Mouse (Mus musculus) limb, embryonic 14.5 days (tissue): Measurements from ENCODE around the gene Gzmb. TPM values are rescaled to one million over a fixed set of nuclear protein-coding genes. Genes with fewer than 3 reads are reported as not detected.

Source experiments
- ATAC-seq: fragments of 200-750 bp; cut with Nextera tagmentation; 2 replicates; pipeline ENCODE4 v1.8.0; 2017; ENCODE audit warnings: low read depth, moderate number of reproducible peaks, moderate TSS enrichment; ENCODE audit not compliant: low FRiP score
- DNase-seq: peaks from one replicate; pipeline ENCODE4 v3.0.0-alpha.2; 2015; ENCODE audit warnings: low spot score
- H3K27ac ChIP-seq: fragments of 300-500 bp; sonication (generic); replicated peaks from 2 replicates; pipeline ENCODE4 v1.5.1; 2014; ENCODE audit warnings: low read depth, mild to moderate bottlenecking, low read length, moderate library complexity, mixed read lengths
- H3K27me3 ChIP-seq: fragments of 300-500 bp; sonication (generic); 2 replicates; pipeline ENCODE4 v1.6.1; 2014; ENCODE audit warnings: low read length, mixed read lengths; ENCODE audit not compliant: control insufficient read depth, insufficient read depth
- H3K36me3 ChIP-seq: fragments of 300-500 bp; sonication (generic); 2 replicates; pipeline ENCODE4 v1.6.1; 2014; ENCODE audit warnings: mild to moderate bottlenecking, low read length, moderate library complexity, mixed read lengths; ENCODE audit not compliant: control insufficient read depth, insufficient read depth
- H3K4me1 ChIP-seq: fragments of 300-500 bp; sonication (generic); 2 replicates; pipeline ENCODE4 v1.6.1; 2014; ENCODE audit warnings: antibody characterized with exemption, low read length, mixed read lengths; ENCODE audit not compliant: control insufficient read depth, insufficient read depth
- H3K4me2 ChIP-seq: fragments of 300-500 bp; sonication (generic); replicated peaks from 2 replicates; pipeline ENCODE4 v1.6.1; 2014; ENCODE audit warnings: low read depth, mild to moderate bottlenecking, low read length, moderate library complexity; ENCODE audit not compliant: severe bottlenecking
- H3K4me3 ChIP-seq: fragments of 300-500 bp; sonication (generic); replicated peaks from 2 replicates; pipeline ENCODE4 v1.5.1; 2014; ENCODE audit warnings: low read length
- H3K9ac ChIP-seq: fragments of 300-500 bp; sonication (generic); 2 replicates; pipeline ENCODE4 v1.6.1; 2014; ENCODE audit warnings: mild to moderate bottlenecking, low read depth, low read length, moderate library complexity; ENCODE audit not compliant: severe bottlenecking
- H3K9me3 ChIP-seq: fragments of 300-500 bp; sonication (generic); 2 replicates; pipeline ENCODE4 v1.6.1; 2016; ENCODE audit warnings: low read length; ENCODE audit not compliant: control insufficient read depth
- POLR2A ChIP-seq: fragments of 200-500 bp; IDR thresholded peaks from 2 replicates; pipeline ENCODE4 v1.8.0; 2012; ENCODE audit warnings: inconsistent platforms, mild to moderate bottlenecking, moderate library complexity, borderline replicate concordance; ENCODE audit not compliant: insufficient read depth, insufficient read length; ENCODE audit errors: extremely low read depth
- WGBS: fragments of 180-500 bp; shearing (Covaris S2); extraction: QIAGEN DNeasy Blood & Tissue Kit; methylation state at CpG from one replicate; pipeline ENCODE4 v1.1.7; 2014; 5-methylcytosine and 5-hydroxymethylcytosine counted together
- polyA plus RNA-seq, 2 experiments: library from polyadenylated mRNA; depleted of rRNA in 1 of 2; stranded (reverse) in 1 of 2; unstranded in 1 of 2; fragments of >200 nt; fragmentation: Nextera tagmentation in 1 of 2; extraction: Ambion mirVana in 1 of 2; gene quantifications; 2 replicates each; pipeline versions ENCODE4 v1.2.1 to v1.2.3; 2012 to 2014

Gene Gzmb
- polyA plus RNA-seq, 2 experiments: 0.55 to 0.80 TPM

DNA sequence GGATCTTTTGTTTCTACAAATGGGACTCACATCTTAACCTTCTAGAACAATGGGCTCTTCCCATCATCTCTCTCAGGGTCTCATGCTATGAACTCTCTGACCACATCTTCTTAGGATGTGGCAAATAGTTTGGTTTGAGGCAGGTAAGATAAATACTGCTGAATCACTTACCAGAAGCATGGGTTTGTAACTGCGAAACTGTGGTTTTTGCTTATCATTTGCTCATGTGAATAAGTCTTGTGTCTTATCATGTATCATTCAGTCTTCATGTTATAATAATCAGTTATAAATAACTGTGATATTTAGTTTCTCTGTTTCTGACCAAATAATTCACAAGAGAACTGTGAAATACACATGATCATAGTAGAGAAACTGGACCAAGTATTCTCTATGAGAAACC, 4.0 kb upstream of the Gzmb start:
- Histone ChIP-seq H3K4me1 (no peaks in the 10 kb centered on the region), H3K4me3 (no peak overlapping the region), H3K9ac (no peak overlapping the region), H3K4me2 (no peak overlapping the region), H3K27me3 (no peaks in the 10 kb centered on the region), H3K36me3 (no peaks in the 10 kb centered on the region), H3K9me3 (no peaks in the 10 kb centered on the region), H3K27ac (no peak overlapping the region)
- DNase-seq (no peak), ATAC-seq (no peak)
- WGBS: 93% methylated on average over 1 of the region's 1 CpGs
- TF ChIP-seq POLR2A: no peak

DNA sequence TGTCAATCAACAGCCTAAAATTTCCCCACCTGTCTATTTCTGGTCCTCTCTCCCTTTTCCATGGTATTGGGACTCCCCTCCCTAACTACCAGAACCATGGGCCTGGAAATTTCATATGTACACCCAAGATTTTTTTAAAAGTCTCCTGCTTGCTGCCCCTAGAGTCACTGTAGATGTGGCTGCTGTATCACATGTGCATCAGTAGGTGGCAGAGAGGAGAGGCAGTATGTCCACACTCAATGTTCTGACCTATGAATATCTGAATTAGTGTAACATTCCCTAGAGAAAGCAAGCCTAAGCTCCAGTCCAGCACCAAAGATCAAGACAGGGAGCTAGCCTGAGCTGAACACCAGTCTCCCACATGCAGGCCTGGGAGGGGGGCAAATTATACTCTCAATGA, 21.7 kb downstream of the Gzmb start:
- no peaks in the 10 kb centered on the region for H3K9me3 ChIP-seq
- no peaks in the 10 kb centered on the region for H3K36me3 ChIP-seq
- no peaks in the 10 kb centered on the region for H3K4me1 ChIP-seq
- H3K27ac ChIP-seq: no peak overlapping the region
- H3K27me3 ChIP-seq: no peaks in the 10 kb centered on the region
- H3K4me2 ChIP-seq: no peak overlapping the region
- DNase-seq: no peak
- no peak for ATAC-seq
- no peak overlapping the region for H3K9ac ChIP-seq
- no peak overlapping the region for H3K4me3 ChIP-seq
- TF ChIP-seq POLR2A: no peak

DNA sequence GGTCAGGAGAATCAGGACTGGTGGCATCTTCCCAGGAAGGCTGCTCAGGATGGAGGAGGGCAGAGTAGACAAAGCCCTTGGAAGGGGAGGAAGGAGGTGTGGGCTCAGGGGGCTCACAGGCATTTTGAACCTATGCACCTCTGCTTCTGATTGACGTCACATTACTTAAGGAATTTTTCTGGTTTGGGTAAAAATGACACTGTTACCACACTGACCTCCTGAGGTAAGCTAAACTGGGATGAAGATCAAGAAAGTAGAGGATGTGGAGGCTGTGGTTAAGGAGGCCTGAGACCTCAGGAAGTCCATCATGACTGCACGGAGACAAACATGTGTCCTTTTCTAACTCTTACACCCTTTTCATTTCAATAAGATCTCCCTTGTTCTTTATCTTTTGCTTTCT, 27.5 kb downstream of the Gzmb start, which contains the start of gene Gzmc:
TSS of gene Gzmc (minus strand) at position 101 of the 400 bp plus-strand sequence.
- DNase-seq (no peak), ATAC-seq (no peak)
- Histone ChIP-seq H3K4me1 (no peaks in the 10 kb centered on the region), H3K9ac (no peak within 1 kb of the TSS), H3K4me2 (no peak within 1 kb of the TSS), H3K36me3 (no peaks in the 10 kb centered on the region), H3K27me3 (no peaks in the 10 kb centered on the region), H3K9me3 (no peaks in the 10 kb centered on the region), H3K4me3 (no peak within 1 kb of the TSS), H3K27ac (no peak within 1 kb of the TSS)
- no peak for TF ChIP-seq POLR2A
- WGBS: 77% methylated on average over 2 of the region's 2 CpGs

GRCm38 (mm10) chr14:56211317-56211716, 50.7 kb downstream of the Gzmb start, which contains the start of gene Gzmf:
Gene Gzmf, minus strand, starts transcription at chr14:56211417.
- Histone ChIP-seq H3K36me3 (no peaks in the 10 kb centered on the region), H3K4me3 (no peak within 1 kb of the TSS), H3K9me3 (no peaks in the 10 kb centered on the region), H3K4me2 (no peak within 1 kb of the TSS), H3K9ac (no peak within 1 kb of the TSS), H3K27me3 (no peaks in the 10 kb centered on the region), H3K4me1 (no peaks in the 10 kb centered on the region), H3K27ac (no peak within 1 kb of the TSS)
- DNase-seq: no peak
- no peak for TF ChIP-seq POLR2A
- ATAC-seq: no peak
- WGBS: 89% methylated on average over 4 of the region's 4 CpGs

Other genes starting within 250 kb of the Gzmb start
- 0.48 and 0.49 TPM in 2 replicates for gene Mcpt1, start 244.3 kb downstream of the Gzmb start, polyA plus RNA-seq (2012; rRNA removed)
- 0.19 and 0.37 TPM in 2 replicates for gene Mcpt1, start 244.3 kb downstream of the Gzmb start, polyA plus RNA-seq (2014; fragmentation: Nextera tagmentation; extraction: Ambion mirVana)
- not detected in 2 replicates for gene Mcpt9, start 231.8 kb downstream of the Gzmb start, polyA plus RNA-seq (2012; rRNA removed)
- not detected in 2 replicates for gene Mcpt9, start 231.8 kb downstream of the Gzmb start, polyA plus RNA-seq (2014; fragmentation: Nextera tagmentation; extraction: Ambion mirVana)
- 0.74 and 0.92 TPM in 2 replicates for gene Mcpt2, start 220.2 kb downstream of the Gzmb start, polyA plus RNA-seq (2012; rRNA removed)
- 0.51 and 0.83 TPM in 2 replicates for gene Mcpt2, start 220.2 kb downstream of the Gzmb start, polyA plus RNA-seq (2014; fragmentation: Nextera tagmentation; extraction: Ambion mirVana)
- 2.0 and 2.4 TPM in 2 replicates for gene Mcpt4, start 199.9 kb downstream of the Gzmb start, polyA plus RNA-seq (2012; rRNA removed)
- gene Mcpt4, start 199.9 kb downstream of the Gzmb start, polyA plus RNA-seq (2014; fragmentation: Nextera tagmentation; extraction: Ambion mirVana): 1.3 and 2.4 TPM in 2 replicates
- 0.78 and 1.5 TPM in 2 replicates for gene Mcpt8, start 177.0 kb downstream of the Gzmb start, polyA plus RNA-seq (2012; rRNA removed)
- 1.8 and 3.1 TPM in 2 replicates for gene Mcpt8, start 177.0 kb downstream of the Gzmb start, polyA plus RNA-seq (2014; fragmentation: Nextera tagmentation; extraction: Ambion mirVana)
- 0.23 and 0.30 TPM in 2 replicates for gene Ctsg, start 159.7 kb downstream of the Gzmb start, polyA plus RNA-seq (2012; rRNA removed)
- gene Ctsg, start 159.7 kb downstream of the Gzmb start, polyA plus RNA-seq (2014; fragmentation: Nextera tagmentation; extraction: Ambion mirVana): 0.28 and 0.39 TPM in 2 replicates
- gene Gzme, start 141.6 kb downstream of the Gzmb start, polyA plus RNA-seq (2012; rRNA removed): 0.09 and 0.20 TPM in 2 replicates
- gene Gzme, start 141.6 kb downstream of the Gzmb start, polyA plus RNA-seq (2014; fragmentation: Nextera tagmentation; extraction: Ambion mirVana): 0.28 TPM in 1 of 2 replicates, not detected in the other
- gene Gzmd, start 129.7 kb downstream of the Gzmb start, polyA plus RNA-seq (2012; rRNA removed): 0.09 and 0.41 TPM in 2 replicates
- not detected in 2 replicates for gene Gzmd, start 129.7 kb downstream of the Gzmb start, polyA plus RNA-seq (2014; fragmentation: Nextera tagmentation; extraction: Ambion mirVana)
- gene Gzmg, start 102.7 kb downstream of the Gzmb start, polyA plus RNA-seq (2012; rRNA removed): 0.14 and 0.28 TPM in 2 replicates
- not detected in 2 replicates for gene Gzmg, start 102.7 kb downstream of the Gzmb start, polyA plus RNA-seq (2014; fragmentation: Nextera tagmentation; extraction: Ambion mirVana)
- gene Gzmn, start 87.7 kb downstream of the Gzmb start, polyA plus RNA-seq (2012; rRNA removed): not detected in 2 replicates
- gene Gzmn, start 87.7 kb downstream of the Gzmb start, polyA plus RNA-seq (2014; fragmentation: Nextera tagmentation; extraction: Ambion mirVana): not detected in 2 replicates
- gene Gzmf, start 50.8 kb downstream of the Gzmb start, polyA plus RNA-seq (2012; rRNA removed): 0.15 and 0.23 TPM in 2 replicates
- gene Gzmf, start 50.8 kb downstream of the Gzmb start, polyA plus RNA-seq (2014; fragmentation: Nextera tagmentation; extraction: Ambion mirVana): not detected in 2 replicates
- not detected in 2 replicates for gene Gzmc, start 27.6 kb downstream of the Gzmb start, polyA plus RNA-seq (2012; rRNA removed)
- 0.23 TPM in 1 of 2 replicates, not detected in the other for gene Gzmc, start 27.6 kb downstream of the Gzmb start, polyA plus RNA-seq (2014; fragmentation: Nextera tagmentation; extraction: Ambion mirVana)
- 1.3 TPM in 2 replicates for gene Atp12a, start 102.8 kb upstream of the Gzmb start, polyA plus RNA-seq (2012; rRNA removed)
- gene Atp12a, start 102.8 kb upstream of the Gzmb start, polyA plus RNA-seq (2014; fragmentation: Nextera tagmentation; extraction: Ambion mirVana): 1.6 and 2.3 TPM in 2 replicates
- 0.70 and 1.2 TPM in 2 replicates for gene Rnf17, start 140.3 kb upstream of the Gzmb start, polyA plus RNA-seq (2012; rRNA removed)
- 0.72 and 1.6 TPM in 2 replicates for gene Rnf17, start 140.3 kb upstream of the Gzmb start, polyA plus RNA-seq (2014; fragmentation: Nextera tagmentation; extraction: Ambion mirVana)